In the genomic region with DNA sequence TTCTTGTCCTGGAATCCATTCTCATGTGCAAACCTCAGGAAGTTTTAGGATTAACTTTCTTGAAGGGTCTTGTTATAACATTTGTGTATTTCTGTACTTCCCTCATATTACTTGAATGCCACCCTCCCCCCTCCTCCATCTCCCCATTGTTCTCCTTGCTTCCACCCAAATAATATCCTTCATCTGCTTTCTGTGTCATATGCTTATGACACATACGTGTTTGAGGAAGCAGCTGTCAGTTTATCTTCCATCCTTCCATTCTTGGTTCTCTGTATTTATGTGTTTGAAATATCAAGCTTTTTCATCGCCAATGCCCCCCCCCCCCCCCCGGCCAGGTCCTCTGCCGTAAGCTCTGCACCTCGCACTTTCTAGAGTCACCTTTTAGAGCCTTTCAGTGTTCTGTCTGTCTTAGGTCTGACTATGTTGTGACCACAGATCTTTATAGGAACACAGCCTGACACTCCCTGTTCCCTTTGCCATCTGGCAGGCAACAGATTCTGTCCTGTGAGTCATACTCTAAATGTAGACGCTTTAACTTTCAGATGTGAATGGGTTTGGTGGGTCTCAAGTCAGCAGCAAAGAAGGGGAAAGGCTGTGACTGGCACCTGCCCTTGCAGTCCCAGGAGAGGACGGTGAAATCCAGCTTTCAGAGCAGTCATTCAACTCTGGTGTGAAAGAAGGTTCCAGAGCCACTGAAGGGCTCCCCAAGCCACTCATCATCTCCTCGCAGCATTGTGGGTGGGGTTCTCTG, we compare ENCODE assay signal across 10 mouse cellular contexts. TPM values are rescaled to one million over a fixed set of nuclear protein-coding genes. Genes with fewer than 3 reads are reported as not detected.
DNase-seq lines count a peak whose midpoint lies in the region; ATAC-seq lines count a peak whose summit lies in the region.
"Had no signal": no experiment of that assay in that cellular context is flagged by ENCODE, and none has a peak within 500 bp of the region (broad histone marks: within the 10 kb centered on the region; RNA-seq: fewer than 3 reads in every experiment).

No protein-coding gene starts in this region.

- 87% methylated on average over 8 of the region's 8 CpGs for WGBS in hindbrain, embryonic 11.5 days
- 90% methylated on average over 8 of the region's 8 CpGs for WGBS in intestine, embryonic 16.5 days

- no peak overlapping the region for H3K9ac ChIP-seq in hindbrain, embryonic 11.5 days (ENCODE audit: low read depth, low read length)
- H3K9ac ChIP-seq in intestine, embryonic 16.5 days (ENCODE audit: low read depth, low read length) = no peak overlapping the region

- no peak overlapping the region for H3K4me3 ChIP-seq in hindbrain, embryonic 11.5 days (ENCODE audit: low read depth, low read length)
- H3K4me3 ChIP-seq in intestine, embryonic 16.5 days (ENCODE audit: low read length) = no peak overlapping the region
- H3K4me3 ChIP-seq: megakaryocyte, embryonic 14.5 days had no signal

- no peak overlapping the region for H3K27ac ChIP-seq in hindbrain, embryonic 11.5 days (ENCODE audit: low read depth, low read length)
- H3K27ac ChIP-seq in intestine, embryonic 16.5 days (ENCODE audit: low read length) = no peak overlapping the region

- H3K27me3 ChIP-seq in hindbrain, embryonic 11.5 days (ENCODE audit: control insufficient read depth, insufficient read depth, low read length) = no peaks in the 10 kb centered on the region
- no peaks in the 10 kb centered on the region for H3K27me3 ChIP-seq in intestine, embryonic 16.5 days (replicated peaks; ENCODE audit: control insufficient read depth, insufficient read depth, low read length)
- H3K27me3 ChIP-seq: megakaryocyte, embryonic 14.5 days had no signal

- no peaks in the 10 kb centered on the region for H3K36me3 ChIP-seq in hindbrain, embryonic 11.5 days (ENCODE audit: control insufficient read depth, insufficient read depth, low read length)
- no peaks in the 10 kb centered on the region for H3K36me3 ChIP-seq in intestine, embryonic 16.5 days (ENCODE audit: control insufficient read depth, insufficient read depth, low read length)
- H3K36me3 ChIP-seq: G1E had no signal

- H3K9me3 ChIP-seq in hindbrain, embryonic 11.5 days (ENCODE audit: control insufficient read depth, low read length) = no peaks in the 10 kb centered on the region
- no peaks in the 10 kb centered on the region for H3K9me3 ChIP-seq in intestine, embryonic 16.5 days (ENCODE audit: control insufficient read depth, low read length)
- H3K9me3 ChIP-seq: megakaryocyte, embryonic 14.5 days had no signal

- no peaks in the 10 kb centered on the region for H3K4me1 ChIP-seq in hindbrain, embryonic 11.5 days (replicated peaks; ENCODE audit: control insufficient read depth, insufficient read depth, low read length)
- H3K4me1 ChIP-seq in intestine, embryonic 16.5 days (ENCODE audit: control insufficient read depth, insufficient read depth, low read length) = no peaks in the 10 kb centered on the region

- no peak for ATAC-seq in hindbrain, embryonic 11.5 days (ENCODE audit: low FRiP score)
- no peak for ATAC-seq in intestine, embryonic 16.5 days

- H3K4me2 ChIP-seq in hindbrain, embryonic 11.5 days (replicated peaks; ENCODE audit: low read depth, low read length) = no peak overlapping the region
- no peak overlapping the region for H3K4me2 ChIP-seq in intestine, embryonic 16.5 days (ENCODE audit: low read depth, low read length)

- peak; percentile 22 for DNase-seq in lung, postnatal 25 days (ENCODE audit: low spot score)
- DNase-seq in lung, postnatal 14 days = no peak
- DNase-seq in gastrocnemius, postnatal 25 days = peak; percentile 24
- peak; percentile 46 to 87 for DNase-seq in layer of hippocampus, adult 18-20 months (ENCODE audit: low spot score in 2 of 2)
- DNase-seq in right cerebral cortex, postnatal 36 days (ENCODE audit: low spot score in 2 of 2) = peak; percentile 20 to 53
- DNase-seq in thymus, postnatal 4 days = no peak
- no peak for DNase-seq in hindbrain, embryonic 11.5 days (ENCODE audit: low spot score)

RNA-seq across cellular contexts. Expression of a gene that starts 48.7 kb away (rescaled TPM):
- 10 to 100 TPM; 11.0 to 11.5 TPM for total RNA-seq in gastrocnemius, postnatal 25 days (2021)
- 10 to 100 TPM in 1 of 2 experiments, 1 to 10 TPM in 1; 9.7 to 10.8 TPM for total RNA-seq in layer of hippocampus, adult 18-20 months (2021)
- 1.2 and 1.3 TPM in 2 replicates for polyA plus RNA-seq in hindbrain, embryonic 11.5 days (2014; fragmentation: Nextera tagmentation; extraction: Ambion mirVana)
- polyA plus RNA-seq in intestine, embryonic 16.5 days (2015; fragmentation: Nextera tagmentation; extraction: Ambion mirVana) = 1.2 TPM in 2 replicates
- polyA plus RNA-seq: G1E had no signal

Comparison
In these comparisons a context has a peak if more than half of its experiments do, and no peak if none do; other contexts are left out.
1. DNase-seq: peak in lung, postnatal 25 days (single experiment), gastrocnemius, postnatal 25 days (single experiment), layer of hippocampus, adult 18-20 months (2 of 2) and right cerebral cortex, postnatal 36 days (2 of 2); none in lung, postnatal 14 days (single experiment), thymus, postnatal 4 days (single experiment) and hindbrain, embryonic 11.5 days (single experiment).